Mouse (Mus musculus) left cerebral cortex, postnatal 36 days (tissue): ENCODE measurements around the gene Tef. TPM values are rescaled to one million over a fixed set of nuclear protein-coding genes. Genes with fewer than 3 reads are reported as not detected.

ENCODE experiments used
- DNase-seq, 2 experiments: peaks; one replicate each; pipeline ENCODE4 v3.0.0; 2021 to 2022; ENCODE audit warnings: low spot score in 2 of 2, mixed read lengths in 1 of 2
- intact Hi-C: fragments of 180-260 bp; cut with DNase I; formaldehyde crosslinking; loops from one replicate; pipeline ENCODE4 v1.15.1; 2025
- total RNA-seq, 2 experiments: library from RNA; stranded (reverse); gene quantifications; 2 replicates each; pipeline ENCODE4 v1.2.3; 2021

The Tef gene
- total RNA-seq = 100 to 1,000 TPM; 244 to 267 TPM

- DNase-seq = peak; percentile 100
- intact Hi-C loops = loop anchor here (2.0 kb wide), 1 partner anchor 57 kb away; the partner anchor contains the start of genes Rangap1 and Zc3h7b
Observed at GRCm38 (mm10) chr15:81802001-81802890, at the start of gene Tef. Tef (plus strand) TSS chr15:81802421.

DNA sequence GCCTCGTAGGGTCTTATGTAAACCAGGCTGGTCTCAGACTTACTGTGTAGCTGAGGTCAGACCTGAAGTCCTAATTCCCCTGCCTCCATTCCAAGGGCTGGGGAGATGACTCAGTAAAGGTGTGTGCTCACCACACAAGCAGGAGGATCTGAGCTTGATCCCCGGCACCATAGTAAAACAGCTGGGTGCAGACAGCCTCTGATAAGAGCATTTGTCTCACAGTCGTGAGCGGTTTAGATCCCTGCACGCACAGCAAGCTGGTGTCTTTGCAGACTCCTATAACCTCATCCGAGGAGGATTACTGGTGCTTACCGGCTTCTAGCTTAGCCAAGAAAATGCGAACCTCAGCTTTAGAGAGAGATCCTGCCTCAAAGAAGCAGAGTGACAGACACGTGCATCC, 48.6 kb upstream of the Tef start:
- intact Hi-C loops = no loop called here
- no peak for DNase-seq

DNA sequence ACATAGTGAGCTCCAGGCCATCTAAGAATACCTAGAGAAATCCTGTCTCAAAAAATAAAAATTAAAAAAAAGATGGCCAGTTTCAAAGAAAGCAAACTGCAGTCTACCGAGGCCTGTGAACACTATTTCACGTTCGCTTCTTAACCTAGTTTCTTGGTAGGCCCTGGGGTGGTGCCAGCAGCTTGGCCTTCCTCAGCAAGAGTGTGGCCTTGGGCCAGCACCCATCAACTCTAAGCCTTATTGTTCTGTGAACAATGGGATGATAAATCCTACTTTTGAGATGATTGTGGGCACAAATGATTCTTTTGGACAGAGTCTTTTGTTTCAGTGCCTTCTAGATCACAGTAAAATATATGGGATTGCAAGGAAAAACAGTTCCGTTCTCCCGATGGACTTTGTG, 43.5 kb upstream of the Tef start:
- DNase-seq = no peak

GRCm38 (mm10) chr15:81759542-81759941, 42.7 kb upstream of the Tef start:
- intact Hi-C loops = no loop called here
- DNase-seq = no peak

More for the DNA sequence above, 43.5 kb upstream of the Tef start:
- intact Hi-C loops = no loop called here

DNA sequence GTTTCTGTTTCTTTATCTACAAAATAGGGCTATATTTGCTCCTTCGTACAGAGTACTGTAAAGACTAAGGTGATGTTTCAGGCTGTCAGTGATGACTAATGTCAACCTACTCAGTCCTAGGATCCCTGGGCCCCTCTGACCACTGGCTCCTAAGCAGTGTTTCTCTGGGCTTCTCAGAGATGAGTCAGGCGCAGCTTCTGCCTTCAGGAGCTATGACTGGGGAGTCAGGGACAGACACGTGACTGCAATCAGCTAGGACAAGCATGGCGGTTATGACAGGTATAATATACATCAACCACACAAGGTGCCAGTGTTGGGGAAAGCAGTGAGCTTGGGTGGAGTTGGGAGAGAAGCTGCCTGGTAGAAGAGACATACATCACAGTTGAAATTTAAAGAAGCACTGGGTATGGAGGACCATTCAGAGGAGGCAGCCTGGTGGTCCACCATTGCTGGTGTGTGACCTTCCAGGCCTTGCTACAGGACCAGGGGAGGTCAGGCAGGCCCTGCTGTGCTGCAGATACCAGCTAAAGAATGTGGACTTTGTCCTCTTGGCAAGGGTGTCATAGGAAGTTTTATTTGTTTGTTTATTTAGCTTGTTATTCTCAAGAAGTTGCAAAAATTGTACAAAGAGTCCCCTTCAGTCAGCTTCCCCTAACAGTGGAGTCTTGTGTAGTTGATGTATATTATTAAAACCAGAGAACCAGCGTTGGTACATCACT, 41.7 kb upstream of the Tef start:
- intact Hi-C loops = no loop called here
- no peak for DNase-seq

GRCm38 (mm10) chr15:81761381-81761780, 40.8 kb upstream of the Tef start:
- no peak for DNase-seq
- intact Hi-C loops = no loop called here

GRCm38 (mm10) chr15:81761959-81762358, 40.3 kb upstream of the Tef start:
- intact Hi-C loops = no loop called here

GRCm38 (mm10) chr15:81764573-81764972, 37.6 kb upstream of the Tef start:
- DNase-seq = no peak
- intact Hi-C loops = no loop called here

More at GRCm38 (mm10) chr15:81761959-81762358, 40.3 kb upstream of the Tef start:
- DNase-seq = no peak

DNA sequence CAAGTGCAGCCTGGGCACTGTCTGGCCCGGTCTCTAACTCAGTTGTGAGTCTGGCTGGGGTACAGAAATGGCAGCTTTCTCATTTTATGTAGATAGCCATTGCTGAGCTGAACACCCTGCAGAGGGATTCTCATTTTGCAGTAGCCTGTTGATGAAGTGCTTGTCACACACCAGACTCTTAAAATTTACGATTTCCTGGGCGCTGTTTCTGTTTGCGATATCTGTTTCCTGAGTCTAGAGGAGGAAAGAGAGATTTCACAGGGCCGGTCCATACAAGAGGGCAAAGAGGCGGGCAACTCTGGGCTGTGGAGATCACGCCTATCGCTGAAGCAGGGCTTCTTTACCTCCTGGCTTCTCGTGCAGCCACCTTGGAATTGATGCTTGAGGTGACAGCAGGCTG, 36.6 kb upstream of the Tef start:
- DNase-seq = no peak

GRCm38 (mm10) chr15:81766439-81766838, 35.8 kb upstream of the Tef start:
- intact Hi-C loops = no loop called here
- DNase-seq = no peak

More for the DNA sequence above, 36.6 kb upstream of the Tef start:
- intact Hi-C loops = no loop called here

- no peak for DNase-seq
- intact Hi-C loops = no loop called here
Observed at GRCm38 (mm10) chr15:81769037-81769436, 33.2 kb upstream of the Tef start.

- intact Hi-C loops = no loop called here
- DNase-seq = no peak
Observed at GRCm38 (mm10) chr15:81772431-81773120, 29.6 kb upstream of the Tef start.

GRCm38 (mm10) chr15:81774505-81775171, 27.6 kb upstream of the Tef start:
- intact Hi-C loops = no loop called here
- no peak for DNase-seq

DNA sequence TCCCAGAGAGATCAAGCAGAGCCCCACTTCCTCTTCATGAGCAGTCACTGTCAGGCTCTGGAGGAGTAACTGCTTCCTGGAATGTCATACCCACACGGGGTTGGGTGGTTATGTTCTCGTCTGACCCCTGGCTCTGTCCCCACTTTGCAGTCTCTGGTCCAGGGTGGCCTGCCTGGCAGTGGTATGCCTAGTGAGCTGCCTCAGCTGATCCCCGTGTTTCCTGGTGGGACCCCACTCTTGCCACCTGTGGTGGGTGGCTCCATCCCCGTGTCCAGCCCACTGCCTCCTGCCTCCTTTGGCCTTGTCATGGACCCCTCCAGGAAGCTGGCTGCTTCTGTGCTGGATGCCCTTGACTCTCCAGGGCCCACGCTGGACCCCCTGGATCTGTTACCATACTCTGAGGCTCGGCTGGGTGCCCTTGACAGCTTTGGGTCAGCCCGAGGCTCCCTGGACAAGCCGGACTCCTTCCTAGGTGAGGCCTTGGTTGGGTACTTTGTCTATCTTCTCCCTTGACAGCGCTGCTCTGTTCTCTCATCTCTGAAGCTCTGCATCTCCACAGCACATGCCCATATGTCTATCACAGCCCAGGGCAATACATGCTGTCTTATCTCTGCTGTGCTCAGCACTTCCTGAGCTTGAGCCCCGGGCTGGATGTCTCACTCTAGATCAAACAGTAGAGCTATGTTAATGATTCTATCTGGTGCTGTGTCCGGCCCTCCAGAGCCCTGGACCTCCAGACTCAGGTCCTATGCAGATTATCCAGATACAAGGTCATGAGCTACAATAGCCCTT, 25.4 kb upstream of the Tef start:
- intact Hi-C loops = no loop called here
- DNase-seq = no peak

DNA sequence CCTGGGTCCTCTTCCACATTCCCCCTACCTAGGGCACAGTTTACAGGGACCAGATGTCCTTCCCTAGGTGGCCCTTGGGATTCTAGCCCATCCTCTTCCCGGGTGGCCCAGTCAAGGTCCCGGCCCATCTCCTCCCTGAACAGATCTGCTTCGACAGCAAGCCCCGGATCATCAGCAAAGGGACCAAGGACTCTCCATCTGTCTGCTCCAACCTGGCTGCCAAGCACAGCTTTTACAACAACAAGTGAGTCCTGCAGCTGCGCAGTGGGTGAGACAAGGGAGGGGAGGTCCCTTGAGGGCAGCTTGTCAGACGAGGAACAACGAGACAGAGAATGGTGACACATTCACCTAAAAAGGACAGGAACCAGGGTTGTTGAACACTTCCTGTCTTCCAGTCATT, 20.4 kb upstream of the Tef start:
- DNase-seq = no peak
- intact Hi-C loops = no loop called here

GRCm38 (mm10) chr15:81784762-81785161, 17.5 kb upstream of the Tef start:
- DNase-seq = no peak
- intact Hi-C loops = no loop called here

- intact Hi-C loops = no loop called here
- DNase-seq = no peak
Observed at GRCm38 (mm10) chr15:81785701-81786100, 16.5 kb upstream of the Tef start.

DNA sequence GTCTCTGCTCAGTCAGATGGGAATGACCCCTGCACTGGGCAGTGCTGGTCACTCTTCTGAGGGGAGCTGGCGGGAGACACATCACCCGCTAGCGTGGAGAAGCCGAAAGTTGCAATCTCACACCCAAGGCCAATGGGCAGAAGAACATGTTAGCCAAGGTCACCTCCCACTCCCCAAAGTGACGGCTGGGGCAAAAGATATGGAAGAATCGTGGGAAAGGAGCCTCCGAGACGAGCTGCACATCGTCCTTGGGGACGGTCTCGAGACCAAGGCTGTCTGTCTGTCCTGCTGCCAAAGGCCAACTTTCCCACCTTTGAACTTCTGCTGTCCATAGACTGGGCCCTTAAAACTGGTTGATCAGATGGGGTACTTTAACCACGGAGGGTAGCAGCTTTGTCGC, 14.7 kb upstream of the Tef start:
- intact Hi-C loops = no loop called here
- DNase-seq = no peak

- intact Hi-C loops = no loop called here
- DNase-seq = no peak
Observed at GRCm38 (mm10) chr15:81792444-81792843, 9.8 kb upstream of the Tef start.
